Mouse (Mus musculus) MEL (cell line): ENCODE results near the gene Cdc40. TPM values are rescaled to one million over a fixed set of nuclear protein-coding genes. Genes with fewer than 3 reads are reported as not detected.
A peak's percentile ranks its signal among the peaks of the same experiment; 100 is the strongest.

ENCODE experiments used
- DNase-seq: peaks from one replicate; pipeline ENCODE4 v3.0.0; 2011; ENCODE audit warnings: low read depth, low spot score
- H3K27ac ChIP-seq: 2 replicates; pipeline ENCODE4 v1.5.1; 2012; ENCODE audit warnings: low read depth, mild to moderate bottlenecking, control low read depth, low read length, moderate library complexity; ENCODE audit not compliant: control insufficient read depth
- H3K27me3 ChIP-seq, 2 experiments: fragments of 150-350 bp in 1 of 2; sonication (generic) in 1 of 2; 2 replicates each; pipeline ENCODE4 v1.6.1; 2012; ENCODE audit warnings: low read length in 2 of 2, mild to moderate bottlenecking in 2 of 2, improper control_type of control experiment in 1 of 2, moderate library complexity in 1 of 2; ENCODE audit not compliant: insufficient read depth in 2 of 2, control insufficient read depth in 1 of 2
- H3K36me3 ChIP-seq, 2 experiments: 2 replicates each; pipeline ENCODE4 v1.6.1; 2012 to 2014; ENCODE audit warnings: low read length in 2 of 2, improper control_type of control experiment in 1 of 2, inconsistent platforms in 1 of 2, mild to moderate bottlenecking in 1 of 2; ENCODE audit not compliant: insufficient read depth in 2 of 2, control insufficient read depth in 1 of 2
- H3K4me1 ChIP-seq, 2 experiments: fragments of 150-350 bp in 1 of 2; sonication (generic) in 1 of 2; 2 replicates each; pipeline ENCODE4 v1.6.1; 2012; ENCODE audit warnings: low read length in 2 of 2, improper control_type of control experiment in 1 of 2, mild to moderate bottlenecking in 1 of 2; ENCODE audit not compliant: insufficient read depth in 2 of 2, control insufficient read depth in 1 of 2
- H3K4me3 ChIP-seq, 2 experiments: fragments of 150-350 bp in 1 of 2; sonication (generic) in 1 of 2; 2 replicates each; pipeline ENCODE4 v1.5.1; 2012; ENCODE audit warnings: low read depth in 2 of 2, low read length in 2 of 2, mild to moderate bottlenecking in 2 of 2, moderate library complexity in 2 of 2, control low read depth in 1 of 2, improper control_type of control experiment in 1 of 2; ENCODE audit not compliant: control insufficient read depth in 1 of 2, insufficient read depth in 1 of 2
- H3K79me2 ChIP-seq: 2 replicates; pipeline ENCODE4 v1.6.1; 2012; ENCODE audit warnings: mild to moderate bottlenecking, low read length, moderate library complexity; ENCODE audit not compliant: control insufficient read depth, poor library complexity, insufficient read depth
- H3K9ac ChIP-seq: 2 replicates; pipeline ENCODE4 v1.6.1; 2012; ENCODE audit warnings: low read depth, mild to moderate bottlenecking, control low read depth, low read length, moderate library complexity; ENCODE audit not compliant: control insufficient read depth, poor library complexity, severe bottlenecking
- H3K9me3 ChIP-seq: fragments of 150-350 bp; sonication (generic); replicated peaks from 2 replicates; pipeline ENCODE4 v1.6.1; 2012; ENCODE audit warnings: mild to moderate bottlenecking, low read length, improper control_type of control experiment, moderate library complexity; ENCODE audit not compliant: insufficient read depth
- BHLHE40 ChIP-seq: IDR thresholded peaks from 2 replicates; pipeline ENCODE4 v1.6.1; 2012; ENCODE audit warnings: low read depth, mild to moderate bottlenecking, inconsistent platforms, low read length, improper control_type of control experiment, borderline replicate concordance
- ETS1 ChIP-seq: IDR thresholded peaks from 2 replicates; pipeline ENCODE4 v1.6.1; 2012; ENCODE audit warnings: low read depth, mild to moderate bottlenecking, inconsistent platforms, low read length, improper control_type of control experiment, moderate library complexity
- MXI1 ChIP-seq: IDR thresholded peaks from 2 replicates; pipeline ENCODE4 v1.6.1; 2011; ENCODE audit warnings: mild to moderate bottlenecking, low read depth, low read length, improper control_type of control experiment
- MYC ChIP-seq: IDR thresholded peaks from 2 replicates; pipeline ENCODE4 v1.6.1; 2011; ENCODE audit warnings: low read depth, mild to moderate bottlenecking, low read length, improper control_type of control experiment, moderate library complexity
- POLR2AphosphoS2 ChIP-seq: IDR thresholded peaks from 2 replicates; pipeline ENCODE4 v1.6.1; 2011; ENCODE audit warnings: low read length, improper control_type of control experiment
- SIN3A ChIP-seq: IDR thresholded peaks from 2 replicates; pipeline ENCODE4 v1.6.1; 2012; ENCODE audit warnings: low read length, improper control_type of control experiment, inconsistent platforms
- TBP ChIP-seq: IDR thresholded peaks from 2 replicates; pipeline ENCODE4 v1.8.0; 2011; ENCODE audit warnings: low read depth, low read length, improper control_type of control experiment
- ZNF384 ChIP-seq: IDR thresholded peaks from 2 replicates; pipeline ENCODE4 v1.6.1; 2012; ENCODE audit warnings: low read depth, mild to moderate bottlenecking, inconsistent platforms, low read length, improper control_type of control experiment
- polyA plus RNA-seq, 2 experiments: library from polyadenylated mRNA; stranded (reverse) in 1 of 2; unstranded in 1 of 2; fragments of >175 nt in 1 of 2; fragments of >200 nt in 1 of 2; gene quantifications; 2 replicates each; pipeline versions ENCODE4 v1.2.1 to v1.2.4; 2012; ENCODE audit warnings: low replicate concordance in 2 of 2, low read depth in 1 of 2; ENCODE audit not compliant: insufficient read length in 2 of 2, insufficient read depth in 1 of 2, missing spikeins in 1 of 2
- total RNA-seq: library from RNA; depleted of rRNA; stranded (reverse); fragments of 300-350 nt; gene quantifications from 2 replicates; pipeline ENCODE4 v1.2.3, GENCODE M21; 2012

Cdc40 gene
- total and polyA plus RNA-seq, 3 experiments, result 11.9 to 68.5 (median 35.5) TPM

DNA sequence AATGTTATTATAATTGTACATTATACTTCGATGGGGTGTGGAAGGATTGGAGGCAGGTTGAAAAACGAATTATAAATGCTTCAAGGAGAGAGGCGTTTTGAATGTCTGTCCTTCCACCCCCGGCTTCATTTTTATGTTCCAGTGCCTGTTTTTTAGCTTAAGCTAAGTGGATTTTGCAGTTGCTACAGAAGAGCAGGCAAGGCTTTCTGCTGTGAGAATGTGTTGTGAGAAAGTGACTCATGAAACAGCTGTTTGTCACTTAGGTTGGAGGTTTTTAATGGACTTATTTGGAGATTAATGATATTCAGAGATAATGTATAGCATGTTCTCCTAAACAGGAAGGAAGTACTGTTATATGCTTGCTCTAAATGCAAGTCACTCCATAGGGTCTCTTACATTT, 6.0 kb upstream of the Cdc40 start:
- no peak overlapping the region for H3K4me3 ChIP-seq
- H3K79me2 ChIP-seq, result peaks cover 5% of the 10 kb centered on the region
- H3K4me1 ChIP-seq, result peaks cover 0 to 4% of the 10 kb centered on the region in 2 experiments; a peak in 1 of 4 replicates
- DNase-seq, result peak; percentile 11
- H3K9me3 ChIP-seq, result no peaks in the 10 kb centered on the region
- peak; percentile 59 for TF ChIP-seq SIN3A
- TF ChIP-seq MXI1, result no peak
- TF ChIP-seq ETS1, result peak; percentile 45; the same call in 1 of the 2 replicates
- H3K27ac ChIP-seq, result no peak overlapping the region
- H3K36me3 ChIP-seq, result peaks cover 0 to 8% of the 10 kb centered on the region in 2 experiments; a peak in 2 of 4 replicates
- H3K9ac ChIP-seq, result no peak overlapping the region
- H3K27me3 ChIP-seq, result no peaks in the 10 kb centered on the region

- no peak for DNase-seq
- H3K79me2 ChIP-seq, result peaks cover 13% of the 10 kb centered on the region
- H3K9ac ChIP-seq, result no peak overlapping the region
- TF ChIP-seq MYC (no peak), BHLHE40 (no peak), TBP (no peak), ZNF384 (no peak), POLR2AphosphoS2 (no peak)
- peaks cover 0 to 4% of the 10 kb centered on the region in 2 experiments; a peak in 1 of 4 replicates for H3K4me1 ChIP-seq
- H3K27ac ChIP-seq, result no peak overlapping the region
- peaks cover 0 to 8% of the 10 kb centered on the region in 2 experiments; a peak in 2 of 4 replicates for H3K36me3 ChIP-seq
- no peak overlapping the region for H3K4me3 ChIP-seq
- H3K27me3 ChIP-seq, result no peaks in the 10 kb centered on the region
- H3K9me3 ChIP-seq, result no peaks in the 10 kb centered on the region
These were observed 4.2 kb upstream of the Cdc40 start for GRCm38 (mm10) chr10:40887316-40887715.

GRCm38 (mm10) chr10:40885432-40885831, 2.3 kb upstream of the Cdc40 start:
- H3K4me3 ChIP-seq, result peak overlapping the region in 1 of 2 experiments; percentile 96; a peak in 3 of 4 replicates
- H3K9ac ChIP-seq, result no peak overlapping the region; the same call in 1 of the 2 replicates
- H3K27me3 ChIP-seq, result no peaks in the 10 kb centered on the region
- H3K36me3 ChIP-seq, result peaks cover 0 to 17% of the 10 kb centered on the region in 2 experiments; a peak in 2 of 4 replicates
- peaks cover 4% of the 10 kb centered on the region in 2 experiments; a peak in 3 of 4 replicates for H3K4me1 ChIP-seq
- TF ChIP-seq POLR2AphosphoS2, result no peak
- peak; percentile 61 for TF ChIP-seq ZNF384
- no peaks in the 10 kb centered on the region for H3K9me3 ChIP-seq
- DNase-seq, result peak; percentile 36
- H3K79me2 ChIP-seq, result peaks cover 27% of the 10 kb centered on the region
- H3K27ac ChIP-seq, result no peak overlapping the region
